Comparison of ENCODE assay signal across 18 mouse cellular contexts in genomic region chr13:43519251-43519650, GRCm38 (mm10).
"Had no signal": no experiment of that assay in that cellular context is flagged by ENCODE, and none has a peak within 500 bp of the region (broad histone marks: within the 10 kb centered on the region; RNA-seq: fewer than 3 reads in every experiment).

No protein-coding gene starts in this region.

- H3K4me2 ChIP-seq: limb, embryonic 12.5 days; liver, embryonic 11.5 days; liver, embryonic 15.5 days; midbrain, embryonic 13.5 days; neural tube, embryonic 15.5 days had no signal

- DNase-seq: kidney, adult 9 months; kidney, postnatal 36 days; layer of hippocampus, adult 9-11 months; lung, adult 2 months; lung, postnatal 36 days; retina, postnatal 1 day; right cerebral cortex, postnatal 4 days; spleen, adult 18-20 months; thymus, adult 18-20 months; thymus, postnatal 14 days had no signal

- H3K9me3 ChIP-seq: limb, embryonic 12.5 days; liver, embryonic 15.5 days; neural tube, embryonic 15.5 days had no signal

- H3K9ac ChIP-seq: limb, embryonic 12.5 days; liver, embryonic 15.5 days; midbrain, embryonic 13.5 days; neural tube, embryonic 15.5 days had no signal

- H3K36me3 ChIP-seq: limb, embryonic 12.5 days; liver, embryonic 15.5 days; midbrain, embryonic 13.5 days; neural tube, embryonic 15.5 days had no signal

- H3K27ac ChIP-seq: kidney, postnatal 0 days; limb, embryonic 12.5 days; liver, embryonic 15.5 days; midbrain, embryonic 13.5 days; neural tube, embryonic 15.5 days had no signal

- ATAC-seq: lung, postnatal 0 days; midbrain, embryonic 13.5 days had no signal

- H3K4me3 ChIP-seq: limb, embryonic 12.5 days; liver, embryonic 15.5 days; midbrain, embryonic 13.5 days; myocyte; neural tube, embryonic 15.5 days had no signal

- H3K27me3 ChIP-seq: limb, embryonic 12.5 days; liver, embryonic 15.5 days; midbrain, embryonic 13.5 days; neural tube, embryonic 15.5 days had no signal
